Mouse (Mus musculus) kidney, adult 2 months (tissue): Measurements from ENCODE around the gene Gdpgp1. TPM values are rescaled to one million over a fixed set of nuclear protein-coding genes. Genes with fewer than 3 reads are reported as not detected.

Experiments used
- DNase-seq: peaks from one replicate; pipeline ENCODE4 v3.0.0; 2021
- H3K27ac ChIP-seq: fragments of 200-500 bp; 2 replicates; pipeline ENCODE4 v1.5.1; 2012; ENCODE audit warnings: low read depth, low read length, control low read depth, inconsistent platforms; ENCODE audit not compliant: insufficient read depth
- H3K27me3 ChIP-seq: fragments of 200-500 bp; replicated peaks from 2 replicates; pipeline ENCODE4 v1.6.1; 2012; ENCODE audit warnings: mild to moderate bottlenecking, moderate library complexity, low read length, inconsistent platforms; ENCODE audit not compliant: control insufficient read depth, insufficient read depth
- H3K36me3 ChIP-seq: fragments of 200-500 bp; 2 replicates; pipeline ENCODE4 v1.6.1; 2012; ENCODE audit warnings: mild to moderate bottlenecking, moderate library complexity, low read length, inconsistent platforms; ENCODE audit not compliant: control insufficient read depth, insufficient read depth
- H3K4me1 ChIP-seq: fragments of 200-500 bp; 2 replicates; pipeline ENCODE4 v1.6.1; 2011; ENCODE audit warnings: low read length; ENCODE audit not compliant: control insufficient read depth, insufficient read depth
- H3K4me3 ChIP-seq: fragments of 200-500 bp; 2 replicates; pipeline ENCODE4 v1.5.1; 2011; ENCODE audit warnings: mild to moderate bottlenecking, low read depth, low read length, control low read depth; ENCODE audit not compliant: insufficient read depth
- CTCF ChIP-seq: fragments of 200-500 bp; conservative IDR thresholded peaks from 2 replicates; pipeline ENCODE4 v1.5.1; 2011; ENCODE audit warnings: low read depth, mild to moderate bottlenecking, control low read depth, low read length, moderate library complexity, mixed read lengths; ENCODE audit not compliant: insufficient read depth, insufficient read length
- POLR2A ChIP-seq: fragments of 200-500 bp; IDR thresholded peaks from one replicate; pipeline ENCODE4 v1.6.1; 2011; ENCODE audit warnings: low read depth, low read length, control low read depth
- WGBS: fragments of 180-500 bp; shearing (Covaris S2); methylation state at CpG from one replicate; pipeline ENCODE4 v1.1.7; 2018; 5-methylcytosine and 5-hydroxymethylcytosine counted together
- polyA plus RNA-seq: library from polyadenylated mRNA; depleted of rRNA; stranded (reverse); fragments of >200 nt; gene quantifications from 2 replicates; pipeline ENCODE4 v1.2.3, GENCODE M21; 2012

The Gdpgp1 gene
- polyA plus RNA-seq, 1 experiment: 2.4 TPM

DNA sequence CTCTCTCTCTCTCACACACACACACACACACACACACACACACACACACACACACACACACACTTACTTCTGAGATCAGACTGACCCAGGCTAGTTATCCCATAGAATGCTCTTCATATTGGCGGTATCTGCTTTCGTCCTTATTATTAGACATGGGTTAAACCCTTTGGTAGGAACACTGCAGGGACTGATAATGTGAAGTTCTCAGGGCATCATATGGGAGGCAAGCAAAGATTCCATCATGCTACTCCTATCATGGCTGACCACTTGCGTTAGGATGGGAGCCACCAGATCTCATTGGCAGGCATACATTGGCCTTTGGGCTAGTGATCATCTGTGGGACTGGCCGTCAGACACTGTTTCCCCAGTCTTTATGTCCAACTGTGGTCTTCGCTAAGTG is 37.5 kb upstream of the Gdpgp1 start:
- Histone ChIP-seq H3K27me3 (no peaks in the 10 kb centered on the region), H3K27ac (no peak overlapping the region), H3K4me3 (no peak overlapping the region), H3K4me1 (peaks cover 37% of the 10 kb centered on the region), H3K36me3 (no peaks in the 10 kb centered on the region)
- DNase-seq: no peak
- no peak for TF ChIP-seq POLR2A
- TF ChIP-seq CTCF: no peak
- WGBS: 92% methylated on average over 5 of the region's 5 CpGs

DNA sequence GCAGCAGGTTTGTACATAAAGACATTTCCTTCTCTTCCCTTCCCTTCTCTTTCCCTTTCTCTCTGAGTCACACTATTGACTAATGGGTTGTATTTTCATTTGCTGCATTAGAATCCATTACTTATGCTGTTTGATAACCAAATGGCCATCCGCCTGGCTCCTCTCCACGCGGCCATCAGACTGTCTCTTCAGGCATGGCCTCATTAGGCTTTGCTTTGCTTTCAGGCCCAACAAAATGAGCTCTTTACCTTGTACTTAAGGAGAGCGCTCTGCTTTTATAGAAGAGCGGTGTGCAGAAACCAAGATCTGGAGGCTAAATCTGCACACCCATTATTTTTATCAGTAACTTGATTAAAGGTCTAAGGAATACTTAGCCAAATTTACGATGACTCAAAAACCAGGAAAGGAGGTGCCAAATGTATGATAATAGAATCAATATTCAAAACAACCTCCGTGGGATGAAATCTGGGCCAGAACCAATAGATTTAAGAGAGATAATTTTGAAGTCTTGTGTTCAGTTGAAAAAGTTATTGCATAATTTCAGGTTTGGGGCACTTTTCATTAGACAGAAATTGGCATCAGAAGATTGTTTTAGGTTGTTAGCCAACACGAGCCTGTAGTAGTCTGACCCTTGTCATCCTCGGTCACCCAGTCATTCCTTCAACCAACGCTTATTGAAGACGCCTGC is 36.9 kb upstream of the Gdpgp1 start:
- Histone ChIP-seq H3K4me1 (peaks cover 33% of the 10 kb centered on the region), H3K36me3 (no peaks in the 10 kb centered on the region), H3K4me3 (no peak overlapping the region), H3K27me3 (no peaks in the 10 kb centered on the region), H3K27ac (no peak overlapping the region)
- peak; percentile 45 for DNase-seq
- TF ChIP-seq CTCF (no peak), POLR2A (no peak)
- 70% methylated on average over 10 of the region's 11 CpGs for WGBS

DNA sequence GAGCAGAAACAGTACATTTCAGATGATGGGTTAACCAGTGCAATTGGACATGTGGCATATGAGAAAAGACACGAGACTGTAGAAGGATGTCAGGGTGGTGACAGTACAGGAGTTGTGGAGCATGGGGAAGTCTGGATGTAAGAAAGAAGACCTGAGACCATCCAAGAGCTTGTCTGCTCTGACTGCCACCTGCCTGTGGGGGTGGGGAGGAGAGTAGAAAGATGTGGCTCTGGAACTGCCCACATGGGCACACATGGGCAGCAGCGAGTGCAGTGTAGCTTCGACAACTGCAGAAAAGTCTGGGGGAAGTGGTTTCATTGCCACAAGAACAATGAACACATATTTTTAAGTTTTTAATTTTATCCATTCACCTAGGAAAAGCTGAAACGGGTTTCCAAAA is 35.3 kb upstream of the Gdpgp1 start:
- Histone ChIP-seq H3K4me1 (peaks cover 35% of the 10 kb centered on the region), H3K4me3 (no peak overlapping the region), H3K36me3 (no peaks in the 10 kb centered on the region), H3K27ac (peak overlapping the region; percentile 61), H3K27me3 (no peaks in the 10 kb centered on the region)
- peak; percentile 23 for DNase-seq
- TF ChIP-seq POLR2A (no peak), CTCF (no peak)
- 32% methylated on average over 4 of the region's 4 CpGs for WGBS

DNA sequence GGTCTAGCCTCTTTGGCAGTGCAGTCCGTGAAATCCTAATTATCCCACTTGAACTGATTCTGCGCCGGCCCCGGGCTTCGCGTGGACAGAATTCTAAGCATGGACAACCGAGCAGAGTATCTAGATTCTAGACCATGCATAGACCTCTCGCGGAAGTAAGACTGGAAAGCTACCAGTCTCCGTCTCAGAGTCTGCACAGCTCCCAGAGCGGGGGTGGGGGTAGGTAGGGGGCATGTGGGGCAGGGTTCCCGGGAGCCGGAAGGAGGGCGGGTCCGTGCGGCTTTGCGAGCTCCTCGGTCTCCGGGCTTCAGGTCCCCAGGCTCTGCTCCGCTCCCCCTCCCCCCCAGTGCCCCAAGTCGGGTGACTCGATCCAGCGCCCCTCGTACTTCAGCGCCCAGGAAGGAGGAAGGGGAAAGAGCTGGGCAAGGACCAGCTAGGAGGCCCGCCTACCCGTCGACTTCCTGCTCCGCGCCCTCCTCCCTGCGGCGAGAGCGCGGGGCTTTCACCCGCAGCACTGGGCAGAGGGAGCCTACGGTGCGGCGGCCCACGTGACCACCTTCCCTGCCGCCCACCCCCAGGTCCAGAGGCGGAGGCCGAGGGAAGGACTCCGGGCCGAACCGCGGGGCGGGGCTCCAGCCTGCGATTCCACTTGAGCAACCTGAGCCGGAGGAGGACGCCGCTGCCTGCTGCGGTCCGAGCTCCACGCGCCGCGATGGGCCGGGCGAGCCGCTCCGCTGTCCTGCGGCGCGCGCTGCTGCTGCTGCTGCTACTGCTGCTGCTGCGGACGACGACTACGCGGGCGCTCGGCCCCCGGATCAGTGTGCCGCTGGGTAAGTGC is 34.5 kb upstream of the Gdpgp1 start:
- peak; percentile 89 for DNase-seq
- H3K4me3 ChIP-seq: peak overlapping the region; percentile 78
- peak; percentile 14 for TF ChIP-seq POLR2A
- TF ChIP-seq CTCF: no peak
- H3K27me3 ChIP-seq: no peaks in the 10 kb centered on the region
- peaks cover 33% of the 10 kb centered on the region for H3K4me1 ChIP-seq
- WGBS: under 1% methylated on average over 71 of the region's 74 CpGs
- no peaks in the 10 kb centered on the region for H3K36me3 ChIP-seq
- peak overlapping the region; percentile 71 for H3K27ac ChIP-seq

DNA sequence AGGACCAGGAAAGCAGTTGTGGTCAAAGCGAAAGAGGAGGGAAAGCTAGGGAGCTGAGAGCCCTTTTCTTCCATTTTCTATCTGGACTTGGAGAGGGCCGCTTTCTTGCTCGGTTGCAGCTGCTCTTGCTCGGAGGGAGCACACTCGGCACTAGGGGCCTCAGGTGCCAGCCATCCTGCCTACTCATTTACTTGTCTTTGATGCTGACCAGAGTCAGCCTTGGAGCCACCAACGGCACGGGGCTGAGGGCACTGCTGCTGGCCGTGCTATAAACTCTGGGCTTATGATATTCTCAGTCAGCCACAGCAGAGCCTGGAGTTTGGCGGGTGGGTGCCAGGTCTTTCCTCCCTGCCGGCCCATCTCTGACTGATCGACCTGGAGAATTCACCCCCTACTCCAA is 33.8 kb upstream of the Gdpgp1 start:
- H3K4me1 ChIP-seq: peaks cover 37% of the 10 kb centered on the region
- WGBS: 4% methylated on average over 11 of the region's 11 CpGs
- H3K27ac ChIP-seq: peak overlapping the region; percentile 71
- no peak for DNase-seq
- H3K4me3 ChIP-seq: peak overlapping the region; percentile 78
- no peak for TF ChIP-seq CTCF
- TF ChIP-seq POLR2A: no peak
- no peaks in the 10 kb centered on the region for H3K27me3 ChIP-seq
- no peaks in the 10 kb centered on the region for H3K36me3 ChIP-seq

DNA sequence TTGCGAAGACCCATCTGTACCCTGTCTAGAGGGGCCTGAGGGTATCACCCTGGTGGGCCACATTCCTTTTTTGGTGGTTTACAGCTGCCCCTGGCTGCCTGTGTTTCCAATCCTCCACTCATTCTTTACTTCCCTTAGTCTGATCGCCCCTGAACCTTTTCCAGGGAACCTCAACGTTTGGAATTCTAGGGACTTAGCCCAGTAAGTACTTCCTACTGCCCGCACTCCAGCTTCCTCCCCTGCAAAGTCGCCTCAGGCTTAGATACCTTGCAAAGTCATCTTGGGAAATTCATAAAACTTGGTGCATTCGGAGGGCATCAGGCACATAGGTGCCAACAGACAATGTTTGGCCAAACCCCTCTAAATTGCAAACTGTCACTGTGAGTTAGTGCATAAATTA is 33.4 kb upstream of the Gdpgp1 start:
- WGBS: 36% methylated on average over 6 of the region's 6 CpGs
- Histone ChIP-seq H3K4me3 (peak overlapping the region; percentile 78), H3K27me3 (no peaks in the 10 kb centered on the region), H3K4me1 (peaks cover 40% of the 10 kb centered on the region), H3K27ac (peak overlapping the region; percentile 71; the same call in 1 of the 2 replicates), H3K36me3 (no peaks in the 10 kb centered on the region)
- TF ChIP-seq CTCF (no peak), POLR2A (no peak)
- DNase-seq: no peak
